Mouse (Mus musculus): ENCODE measurements around the gene Tedc2. TPM values are rescaled to one million over a fixed set of nuclear protein-coding genes. Genes with fewer than 3 reads are reported as not detected.

Gene Tedc2
- polyA plus RNA-seq, 1 experiment: 9.2 TPM

DNA sequence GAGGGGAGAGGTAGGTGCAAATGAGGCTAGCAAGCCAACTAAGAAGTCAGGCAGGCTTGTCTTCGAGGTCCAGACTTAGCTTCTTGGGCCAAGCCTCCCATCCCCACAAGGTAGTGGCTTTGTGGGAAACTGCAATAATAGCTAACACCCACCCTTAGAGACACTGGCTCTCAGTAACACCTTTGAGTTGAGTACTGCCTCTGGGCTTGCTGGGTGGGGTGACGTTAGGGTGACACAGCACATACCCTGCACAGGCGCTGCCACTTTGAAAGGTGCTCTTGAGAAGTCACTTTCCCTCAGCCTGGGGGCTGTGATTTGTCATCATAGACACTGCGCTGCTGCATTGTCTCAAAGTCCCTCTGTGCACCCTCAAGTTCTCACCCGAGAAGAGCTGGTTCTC lies 26.9 kb downstream of the Tedc2 start:
- no peak for DNase-seq (ENCODE audit: low spot score)

GRCm38 (mm10) chr17:24193268-24193667 lies 27.4 kb downstream of the Tedc2 start:
- DNase-seq (ENCODE audit: low spot score): no peak

DNA sequence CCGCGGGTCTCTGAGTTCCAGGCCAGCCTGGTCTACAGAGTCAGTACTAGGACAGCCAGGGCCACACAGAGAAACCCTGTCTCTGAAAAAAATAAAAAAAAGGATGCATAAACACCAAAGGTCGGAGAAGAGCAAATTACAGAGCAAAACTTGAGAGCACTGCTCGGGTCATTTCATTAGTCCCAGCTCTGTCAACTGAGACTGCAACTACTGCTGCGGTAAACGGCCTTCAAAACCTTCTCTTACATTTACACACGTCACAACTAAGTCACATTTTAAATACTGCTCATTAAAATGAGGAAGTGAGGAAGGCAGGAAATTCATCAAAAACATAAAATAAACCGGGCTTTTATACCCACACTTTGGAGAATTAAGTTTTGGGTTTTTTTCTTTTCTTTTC lies 27.8 kb downstream of the Tedc2 start:
- DNase-seq (ENCODE audit: low spot score): no peak

DNA sequence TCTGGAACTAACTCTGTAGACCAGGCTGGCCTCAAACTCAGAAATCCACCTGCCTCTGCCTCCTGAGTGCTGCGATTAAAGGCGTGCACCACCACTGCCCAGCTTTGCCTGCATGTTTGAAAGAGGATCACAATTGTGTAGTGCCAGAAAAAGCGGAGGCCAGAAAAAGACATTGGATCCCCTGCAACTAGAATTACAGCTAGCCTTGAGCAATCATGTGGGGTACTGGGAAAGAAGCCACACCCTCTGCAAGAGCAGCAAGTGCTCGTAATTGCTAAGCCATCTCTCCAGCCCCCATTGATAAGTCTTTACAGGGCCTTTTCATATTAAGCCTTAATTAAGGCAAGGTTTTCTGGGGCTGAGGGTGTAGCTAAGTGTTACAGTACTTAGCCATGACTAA lies 29.2 kb downstream of the Tedc2 start:
- DNase-seq (ENCODE audit: low spot score): no peak

- no peak for DNase-seq (ENCODE audit: low spot score)
Measured at GRCm38 (mm10) chr17:24190934-24191333, 29.7 kb downstream of the Tedc2 start.

GRCm38 (mm10) chr17:24174259-24174658 lies 46.4 kb downstream of the Tedc2 start:
- no peak for DNase-seq (ENCODE audit: low spot score)

DNA sequence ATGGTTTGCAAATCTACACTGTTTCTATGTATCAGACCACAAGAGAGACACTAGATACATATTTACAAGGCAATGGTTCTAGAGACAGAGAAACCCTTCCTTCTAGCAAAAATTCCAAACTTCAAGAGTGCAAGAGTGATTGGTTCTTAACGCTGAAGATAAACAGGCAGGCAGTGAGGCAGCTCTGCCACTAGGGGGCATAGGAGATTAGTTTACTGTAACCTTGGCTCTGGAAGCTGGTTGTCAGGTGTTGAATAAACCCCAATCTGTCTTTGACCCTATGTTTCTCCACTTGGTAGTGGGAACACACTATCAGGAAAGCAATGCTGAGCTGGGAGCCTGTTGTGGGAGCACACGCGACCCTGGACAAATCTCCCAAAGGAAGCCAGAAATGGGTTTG lies 47.2 kb downstream of the Tedc2 start:
- DNase-seq (ENCODE audit: low spot score): no peak

DNA sequence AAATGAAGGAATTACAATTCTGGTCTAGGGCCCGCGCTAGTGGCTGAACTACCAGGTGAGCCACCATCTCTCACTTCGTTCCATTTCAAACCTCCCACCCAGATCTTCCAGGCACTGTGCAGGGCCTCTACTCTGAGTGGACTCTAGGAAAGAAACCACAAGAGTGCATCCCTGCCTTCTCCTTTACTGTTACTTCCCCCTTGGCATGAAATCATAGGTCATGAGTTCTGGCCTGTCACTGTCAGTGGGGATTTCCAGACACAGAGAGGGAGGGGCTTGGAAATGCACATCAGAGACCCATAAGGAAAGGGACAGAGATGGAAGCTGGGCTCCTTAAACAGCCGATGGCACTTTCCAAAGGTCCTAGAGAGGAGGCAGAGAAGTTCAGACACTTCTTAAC lies 48.9 kb downstream of the Tedc2 start:
- no peak for DNase-seq (ENCODE audit: low spot score)

DNA sequence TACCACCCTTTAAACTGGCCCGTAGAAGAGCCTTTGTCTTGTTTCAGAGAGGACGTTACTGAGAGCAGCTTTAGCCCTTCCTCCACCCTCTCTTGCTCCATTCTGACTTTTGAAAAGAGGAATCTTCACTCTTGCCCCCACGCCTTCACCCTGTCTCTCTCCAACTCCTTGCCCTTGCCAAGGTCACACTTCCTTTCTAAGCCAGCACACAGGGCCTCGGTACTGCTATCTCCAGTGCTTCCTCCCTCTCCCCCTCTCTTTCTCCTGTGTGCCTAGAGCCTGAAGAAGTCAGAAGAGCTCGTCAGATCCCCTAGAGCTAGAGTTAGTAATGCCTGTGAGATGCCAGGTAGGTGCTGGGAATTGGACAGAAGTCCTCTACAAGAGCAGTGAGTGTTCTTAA lies 49.9 kb downstream of the Tedc2 start:
- DNase-seq (ENCODE audit: low spot score): no peak

DNA sequence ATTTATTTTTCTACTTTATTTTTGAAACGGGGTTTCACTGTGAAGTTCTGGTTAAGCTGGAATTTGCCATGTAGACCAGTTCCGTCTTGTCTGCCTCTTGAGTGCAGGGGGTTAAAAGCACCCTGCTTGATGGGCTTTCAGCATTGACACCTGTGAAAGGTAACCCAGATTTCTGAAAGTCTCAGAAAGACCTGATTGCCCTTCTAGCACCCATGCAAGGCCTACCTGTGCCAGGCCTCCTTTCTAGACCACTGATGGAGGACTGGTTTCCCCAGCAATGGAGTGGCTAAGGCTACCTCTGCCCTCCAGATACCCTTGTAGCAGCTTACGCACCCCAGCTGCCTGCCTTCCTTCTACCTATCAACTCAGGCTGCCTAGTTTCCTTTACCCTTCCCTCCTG lies 50.5 kb downstream of the Tedc2 start:
- DNase-seq (ENCODE audit: low spot score): no peak

GRCm38 (mm10) chr17:24169317-24170065 lies 51.2 kb downstream of the Tedc2 start, which contains the start of gene Atp6v0c:
Atp6v0c (minus strand) TSS chr17:24169702.
- peak; percentile 95 for DNase-seq (ENCODE audit: low spot score)

- DNase-seq (ENCODE audit: low spot score): no peak
Measured at GRCm38 (mm10) chr17:24168590-24169277, 51.9 kb downstream of the Tedc2 start.

DNA sequence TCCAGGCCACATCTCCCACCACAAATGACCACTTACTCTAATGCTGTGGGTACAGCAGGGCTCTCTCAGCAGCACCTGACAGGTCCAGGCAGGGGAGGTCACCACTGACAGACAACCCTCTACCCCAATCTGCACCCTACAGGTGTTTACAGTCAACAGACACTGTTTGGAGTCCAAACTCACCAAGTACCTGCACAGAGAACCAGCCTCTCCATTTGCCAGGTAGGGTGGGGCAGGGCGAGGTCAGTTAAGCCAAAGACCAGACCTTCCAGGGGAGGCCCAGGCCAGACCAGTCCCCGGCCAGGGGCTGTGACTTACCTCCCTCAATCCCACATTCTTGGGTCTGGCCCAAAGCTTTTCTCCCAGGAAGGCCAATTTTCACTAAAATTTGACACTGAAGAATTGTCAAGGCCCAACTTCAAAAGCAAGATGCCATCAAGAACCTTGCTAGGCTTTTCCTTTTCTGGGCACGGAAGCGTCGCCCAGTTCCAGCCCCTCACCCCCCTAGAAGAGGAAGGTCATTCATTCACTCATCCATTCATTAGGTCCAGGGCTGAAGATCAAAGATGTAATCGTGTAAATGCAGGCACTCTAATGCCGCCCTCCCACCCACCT lies 52.7 kb downstream of the Tedc2 start:
- DNase-seq (ENCODE audit: low spot score): no peak

DNA sequence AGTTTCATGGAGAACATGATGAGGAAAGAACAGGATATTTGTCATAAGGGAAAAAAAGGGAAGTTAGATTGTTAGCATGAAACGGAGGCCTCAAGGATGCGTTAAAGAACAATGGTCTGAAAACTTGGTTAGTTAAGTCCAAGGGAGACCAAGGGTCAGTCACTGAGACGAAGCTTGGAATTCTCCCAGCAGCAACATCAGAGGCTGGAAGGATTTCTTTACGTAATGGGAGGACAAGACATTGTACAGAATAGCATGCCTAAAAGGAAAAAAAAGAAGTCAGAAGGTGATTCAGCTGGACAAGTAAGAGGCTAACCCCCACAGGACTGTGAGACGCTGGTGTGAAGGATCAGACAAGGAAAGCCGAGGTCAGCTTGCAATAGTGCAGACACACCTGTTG lies 53.5 kb downstream of the Tedc2 start:
- DNase-seq (ENCODE audit: low spot score): no peak

Other genes with a start within 250 kb of the Tedc2 start
- gene Prss30, start 240.3 kb downstream of the Tedc2 start, polyA plus RNA-seq (2012; rRNA removed): 0.25 and 0.87 TPM in 2 replicates
- gene Prss22, start 222.8 kb downstream of the Tedc2 start, polyA plus RNA-seq (2012; rRNA removed): 17.2 and 19.3 TPM in 2 replicates
- gene Prss27, start 182.7 kb downstream of the Tedc2 start, polyA plus RNA-seq (2012; rRNA removed): 13.2 and 21.8 TPM in 2 replicates
- 27.7 and 35.6 TPM in 2 replicates for gene Kctd5, start 147.4 kb downstream of the Tedc2 start, polyA plus RNA-seq (2012; rRNA removed)
- 20.2 and 20.8 TPM in 2 replicates for gene Pdpk1, start 69.9 kb downstream of the Tedc2 start, polyA plus RNA-seq (2012; rRNA removed)
- gene Amdhd2, start 57.1 kb downstream of the Tedc2 start, polyA plus RNA-seq (2012; rRNA removed): 24.7 and 29.2 TPM in 2 replicates
- gene Atp6v0c, start 51.1 kb downstream of the Tedc2 start, polyA plus RNA-seq (2012; rRNA removed): 460 and 497 TPM in 2 replicates
- 7.6 and 7.9 TPM in 2 replicates for gene Tbc1d24, start 15.3 kb downstream of the Tedc2 start, polyA plus RNA-seq (2012; rRNA removed)
- 0.88 and 1.0 TPM in 2 replicates for gene Ntn3, start 11.3 kb downstream of the Tedc2 start, polyA plus RNA-seq (2012; rRNA removed)
- 1.6 and 1.7 TPM in 2 replicates for gene Ccnf, start 30.6 kb upstream of the Tedc2 start, polyA plus RNA-seq (2012; rRNA removed)
- gene Abca17, start 130.2 kb upstream of the Tedc2 start, polyA plus RNA-seq (2012; rRNA removed): 0.10 and 0.12 TPM in 2 replicates
- gene Abca3, start 131.1 kb upstream of the Tedc2 start, polyA plus RNA-seq (2012; rRNA removed): 44.4 and 47.7 TPM in 2 replicates
- gene Rnps1, start 193.7 kb upstream of the Tedc2 start, polyA plus RNA-seq (2012; rRNA removed): 119 and 134 TPM in 2 replicates
- gene Eci1, start 205.8 kb upstream of the Tedc2 start, polyA plus RNA-seq (2012; rRNA removed): 116 and 139 TPM in 2 replicates
- gene Dnase1l2, start 222.3 kb upstream of the Tedc2 start, polyA plus RNA-seq (2012; rRNA removed): 47.5 and 62.9 TPM in 2 replicates
- 55.8 and 61.5 TPM in 2 replicates for gene E4f1, start 249.5 kb upstream of the Tedc2 start, polyA plus RNA-seq (2012; rRNA removed)
- gene Pgp, start 249.5 kb upstream of the Tedc2 start, polyA plus RNA-seq (2012; rRNA removed): 31.8 and 33.5 TPM in 2 replicates

Data from urinary bladder, adult 2 months (tissue).